Mouse (Mus musculus): ENCODE data around the gene Vps37b. TPM values are rescaled to one million over a fixed set of nuclear protein-coding genes. Genes with fewer than 3 reads are reported as not detected.

The Vps37b gene
- total and polyA plus RNA-seq, 2 experiments from 2014 or later, result 54.3 to 75.5 TPM

DNA sequence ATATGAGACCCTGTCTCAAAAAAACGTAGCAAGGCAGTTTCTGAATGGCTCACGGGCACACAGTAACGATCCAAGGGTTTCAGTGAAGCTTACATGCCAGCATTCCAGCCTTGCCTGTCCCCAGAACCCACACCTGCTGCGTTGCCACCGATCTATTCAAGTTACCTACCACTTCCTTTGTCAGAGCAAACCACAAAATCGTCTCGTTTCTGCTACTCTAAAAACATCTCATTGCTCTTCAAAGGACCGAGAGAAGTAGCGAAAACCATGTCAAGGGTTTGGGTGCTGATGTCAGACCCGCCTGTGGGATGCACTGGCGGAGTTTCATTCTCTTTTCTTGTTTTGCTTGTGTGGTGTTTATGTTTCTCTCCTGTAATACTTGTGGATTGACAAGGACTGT is 2.4 kb upstream of the Vps37b start:
- 86% methylated on average over 11 of the region's 11 CpGs for WGBS
- no peak for TF ChIP-seq CTCF (IDR thresholded peaks at IDR 0.05)
- Histone ChIP-seq H3K9me3 (ENCODE audit: low read length) (no peaks in the 10 kb centered on the region), H3K27ac (ENCODE audit: low read depth, low read length) (no peak overlapping the region), H3K9ac (replicated peaks; ENCODE audit: low read length, poor library complexity, severe bottlenecking) (no peak overlapping the region), H3K4me3 (ENCODE audit: low read depth, low read length) (no peak overlapping the region), H3K27me3 (ENCODE audit: insufficient read depth, low read length) (no peaks in the 10 kb centered on the region), H3K4me1 (ENCODE audit: insufficient read depth, low read length) (no peaks in the 10 kb centered on the region; the same call in 1 of the 2 replicates), H3K36me3 (ENCODE audit: insufficient read depth, low read length) (no peaks in the 10 kb centered on the region), H3K4me2 (ENCODE audit: low read depth, low read length, poor library complexity, severe bottlenecking) (no peak overlapping the region)
- no peak for DNase-seq (ENCODE audit: low spot score)
- ATAC-seq (ENCODE audit: low FRiP score), result no peak

DNA sequence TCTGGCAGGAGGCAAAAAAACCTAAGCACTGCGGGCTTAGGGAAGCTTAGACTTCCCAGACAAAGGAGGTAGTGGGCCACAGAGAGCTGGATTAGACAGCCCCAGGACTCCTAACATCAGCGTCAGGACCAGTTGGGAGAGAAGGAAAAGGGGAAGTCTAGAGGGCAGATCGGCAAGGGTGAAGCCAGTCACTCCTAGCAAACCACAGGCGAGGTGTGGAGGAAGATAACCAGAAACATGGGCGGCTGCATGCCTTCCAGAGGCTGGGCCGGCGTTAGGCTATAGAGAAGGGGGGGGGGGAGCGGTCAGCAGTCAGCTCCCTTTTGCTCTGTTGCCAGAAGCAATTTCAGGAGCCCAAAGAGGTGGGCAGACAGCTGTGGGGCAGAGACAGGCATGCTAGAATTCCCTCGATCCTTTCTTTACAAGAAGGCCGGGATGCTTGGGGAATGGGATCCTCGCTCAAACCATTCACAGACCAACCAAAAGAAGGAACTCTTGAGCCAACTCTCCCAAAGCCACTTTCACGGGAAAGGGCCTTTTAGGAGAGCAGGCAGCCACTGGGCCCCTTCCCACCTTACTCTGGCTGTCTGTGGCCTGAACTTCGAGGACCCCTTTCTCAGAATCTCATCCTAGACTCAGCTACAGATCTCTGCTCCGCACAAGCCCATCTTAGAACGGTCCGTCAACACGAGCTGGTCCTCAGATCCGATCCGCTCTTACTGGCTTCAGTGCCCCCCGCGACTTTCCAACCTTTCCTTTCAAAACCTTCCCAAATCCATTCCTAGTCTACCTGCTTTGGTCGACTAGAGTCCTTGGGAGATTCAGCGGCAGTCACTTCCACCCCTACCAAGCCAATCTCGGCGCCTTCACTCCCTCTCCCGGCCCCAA is 758 bp downstream of the Vps37b start:
- Histone ChIP-seq H3K9me3 (ENCODE audit: low read length) (no peaks in the 10 kb centered on the region), H3K27me3 (ENCODE audit: insufficient read depth, low read length) (no peaks in the 10 kb centered on the region), H3K4me3 (ENCODE audit: low read depth, low read length) (peak overlapping the region; percentile 90), H3K27ac (ENCODE audit: low read depth, low read length) (peak overlapping the region; percentile 91), H3K4me2 (ENCODE audit: low read depth, low read length, poor library complexity, severe bottlenecking) (peak overlapping the region; percentile 83), H3K9ac (replicated peaks; ENCODE audit: low read length, poor library complexity, severe bottlenecking) (peak overlapping the region; percentile 93), H3K4me1 (ENCODE audit: insufficient read depth, low read length) (peaks cover 5% of the 10 kb centered on the region), H3K36me3 (ENCODE audit: insufficient read depth, low read length) (no peaks in the 10 kb centered on the region)
- no peak for TF ChIP-seq CTCF (IDR thresholded peaks at IDR 0.05)
- under 1% methylated on average over 26 of the region's 26 CpGs for WGBS
- DNase-seq (ENCODE audit: low spot score) (no peak), ATAC-seq (ENCODE audit: low FRiP score) (peak; percentile 35; the same call in 1 of the 2 replicates)

DNA sequence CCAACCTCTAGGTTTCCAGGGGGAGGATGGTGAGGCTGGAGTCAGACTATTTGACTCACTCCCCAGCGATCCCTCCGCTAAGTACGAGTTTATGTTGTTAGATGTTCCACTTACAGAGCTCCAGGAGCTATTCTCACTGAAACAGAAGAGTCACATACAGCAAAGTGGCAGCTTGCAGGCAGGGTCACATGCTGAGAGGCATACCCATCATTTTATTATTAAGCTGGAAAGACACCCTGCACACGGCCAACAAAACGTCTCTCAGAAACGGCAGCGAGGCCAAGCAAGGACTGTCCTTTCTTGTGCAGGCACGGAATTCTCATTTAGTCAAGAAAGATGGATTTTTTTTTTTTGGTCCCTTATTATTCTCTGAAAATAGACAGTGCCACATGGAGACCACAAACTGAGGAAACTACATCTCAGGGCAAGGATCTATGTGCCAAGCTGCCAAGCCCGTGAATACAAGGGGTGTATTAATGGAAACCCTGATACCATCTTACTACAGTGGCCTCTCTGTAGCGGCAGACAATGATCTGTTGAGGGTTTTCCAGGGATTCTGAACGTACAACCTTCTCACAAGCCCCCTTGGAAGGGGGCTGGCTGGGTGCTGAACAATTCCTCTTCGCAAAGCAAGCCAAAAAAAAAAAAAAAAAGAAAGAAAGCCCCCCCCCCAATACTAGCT is 1.5 kb downstream of the Vps37b start:
- Histone ChIP-seq H3K36me3 (ENCODE audit: insufficient read depth, low read length) (no peaks in the 10 kb centered on the region), H3K4me1 (ENCODE audit: insufficient read depth, low read length) (peaks cover 8% of the 10 kb centered on the region), H3K4me2 (ENCODE audit: low read depth, low read length, poor library complexity, severe bottlenecking) (peak overlapping the region; percentile 83), H3K27me3 (ENCODE audit: insufficient read depth, low read length) (no peaks in the 10 kb centered on the region), H3K4me3 (ENCODE audit: low read depth, low read length) (peak overlapping the region; percentile 90), H3K9me3 (ENCODE audit: low read length) (no peaks in the 10 kb centered on the region), H3K27ac (ENCODE audit: low read depth, low read length) (peak overlapping the region; percentile 91), H3K9ac (replicated peaks; ENCODE audit: low read length, poor library complexity, severe bottlenecking) (peak overlapping the region; percentile 93)
- DNase-seq (ENCODE audit: low spot score) (peak; percentile 80), ATAC-seq (ENCODE audit: low FRiP score) (peak; percentile 41)
- 7% methylated on average over 12 of the region's 12 CpGs for WGBS
- no peak for TF ChIP-seq CTCF (IDR thresholded peaks at IDR 0.05)

DNA sequence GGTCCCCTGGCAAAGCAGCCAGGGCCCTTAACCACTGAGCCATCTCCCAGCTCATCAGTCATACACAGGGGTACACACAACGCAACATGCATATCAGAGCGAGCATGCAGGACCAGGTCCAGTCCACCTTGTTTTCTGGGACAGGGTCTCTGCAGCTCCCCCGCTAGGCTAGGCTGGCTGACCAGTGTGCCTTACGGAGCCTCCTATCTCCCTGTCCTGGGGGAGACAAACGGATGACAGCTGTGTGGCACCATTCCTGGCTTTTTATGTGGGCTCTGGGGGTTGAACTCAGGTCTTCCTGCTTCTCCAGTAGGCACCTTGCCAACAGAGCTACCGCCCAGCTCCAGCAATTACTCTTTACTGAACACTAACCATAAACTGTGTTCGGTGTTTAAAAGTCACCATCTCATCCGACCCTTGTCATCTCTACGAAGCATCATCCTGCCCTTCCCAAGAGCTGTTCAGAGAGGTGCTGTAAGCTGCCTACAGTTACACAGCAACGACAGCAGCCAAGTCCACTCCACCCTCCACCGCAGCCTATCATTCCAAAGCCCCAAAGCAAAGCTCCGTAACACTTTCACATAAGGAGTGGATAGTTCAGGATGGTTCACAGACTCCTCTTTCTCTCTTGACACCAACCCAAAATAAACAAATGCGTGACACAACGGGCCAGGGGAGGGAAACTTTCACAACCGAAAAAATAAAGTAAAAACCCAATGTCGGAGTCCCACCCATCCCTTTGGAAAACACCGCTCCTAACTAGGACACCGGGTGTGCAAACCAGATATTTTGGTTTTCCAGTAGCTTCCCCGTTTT is 2.6 kb downstream of the Vps37b start:
- Histone ChIP-seq H3K36me3 (ENCODE audit: insufficient read depth, low read length) (no peaks in the 10 kb centered on the region), H3K27me3 (ENCODE audit: insufficient read depth, low read length) (no peaks in the 10 kb centered on the region), H3K4me3 (ENCODE audit: low read depth, low read length) (peak overlapping the region; percentile 90), H3K9me3 (ENCODE audit: low read length) (no peaks in the 10 kb centered on the region), H3K4me2 (ENCODE audit: low read depth, low read length, poor library complexity, severe bottlenecking) (peak overlapping the region; percentile 83), H3K9ac (replicated peaks; ENCODE audit: low read length, poor library complexity, severe bottlenecking) (no peak overlapping the region; the same call in 1 of the 2 replicates), H3K4me1 (ENCODE audit: insufficient read depth, low read length) (peaks cover 8% of the 10 kb centered on the region), H3K27ac (ENCODE audit: low read depth, low read length) (peak overlapping the region; percentile 39; the same call in 1 of the 2 replicates)
- DNase-seq (ENCODE audit: low spot score) (no peak), ATAC-seq (ENCODE audit: low FRiP score) (no peak)
- TF ChIP-seq CTCF (IDR thresholded peaks at IDR 0.05), result no peak
- WGBS, result 75% methylated on average over 19 of the region's 19 CpGs

DNA sequence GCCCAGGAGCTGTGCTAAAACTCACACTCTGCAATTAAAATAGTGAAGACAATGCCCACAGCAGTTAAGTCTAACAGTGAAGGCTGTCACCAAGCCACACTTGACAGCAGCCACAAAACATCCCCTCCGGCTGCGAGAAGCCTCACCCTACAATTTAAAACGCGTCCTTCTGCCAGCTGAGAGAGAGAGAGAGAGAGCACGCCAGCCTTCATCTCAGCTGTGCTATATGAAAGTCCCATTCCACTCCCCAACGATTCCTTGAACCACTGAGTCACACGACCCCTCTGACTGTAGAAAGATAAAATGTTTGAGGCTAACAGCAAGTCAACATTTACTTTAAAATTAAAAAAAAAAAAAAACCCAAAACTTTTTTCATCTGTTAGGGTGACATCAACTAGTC is 3.4 kb downstream of the Vps37b start:
- Histone ChIP-seq H3K36me3 (ENCODE audit: insufficient read depth, low read length) (no peaks in the 10 kb centered on the region), H3K27me3 (ENCODE audit: insufficient read depth, low read length) (no peaks in the 10 kb centered on the region), H3K27ac (ENCODE audit: low read depth, low read length) (no peak overlapping the region), H3K9me3 (ENCODE audit: low read length) (no peaks in the 10 kb centered on the region), H3K4me3 (ENCODE audit: low read depth, low read length) (no peak overlapping the region), H3K9ac (replicated peaks; ENCODE audit: low read length, poor library complexity, severe bottlenecking) (no peak overlapping the region), H3K4me1 (ENCODE audit: insufficient read depth, low read length) (peaks cover 9% of the 10 kb centered on the region), H3K4me2 (ENCODE audit: low read depth, low read length, poor library complexity, severe bottlenecking) (peak overlapping the region; percentile 36)
- ATAC-seq (ENCODE audit: low FRiP score), result no peak
- TF ChIP-seq CTCF (IDR thresholded peaks at IDR 0.05), result no peak
- 46% methylated on average over 7 of the region's 7 CpGs for WGBS
- no peak for DNase-seq (ENCODE audit: low spot score)
